Mouse (Mus musculus): ENCODE measurements at regions not wholly inside any gene's neighbourhood (a gene's known extent, or its start where the extent isn't known, plus 50 kb on each side); places are given as distances from the start of the nearest gene placed in this dataset.
A peak's percentile ranks its signal among the peaks of the same experiment; 100 is the strongest.

DNA sequence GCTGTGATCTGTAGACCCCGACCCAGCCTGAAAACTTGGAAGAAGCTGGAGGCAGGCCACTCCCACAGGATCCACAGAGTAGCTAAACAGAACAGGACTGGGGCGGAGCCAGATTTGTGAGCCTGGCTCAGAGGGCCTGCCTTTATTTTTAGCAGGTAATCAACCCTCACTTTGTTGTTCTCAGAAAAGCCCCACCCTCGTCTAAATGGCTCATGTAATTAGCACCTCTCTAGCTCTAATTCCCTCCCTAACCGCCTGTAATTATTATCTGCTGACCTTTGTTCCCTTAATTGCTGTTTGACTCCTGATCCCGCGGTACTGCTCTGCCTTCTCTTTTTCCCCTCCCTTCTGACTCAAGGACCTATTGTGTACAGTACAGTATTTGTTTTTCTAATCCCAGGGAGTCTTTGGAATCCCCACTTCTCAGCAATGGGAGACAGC, 95.6 kb upstream of the Bdnf start:
- ATAC-seq (ENCODE audit: low TSS enrichment): no peak

DNA sequence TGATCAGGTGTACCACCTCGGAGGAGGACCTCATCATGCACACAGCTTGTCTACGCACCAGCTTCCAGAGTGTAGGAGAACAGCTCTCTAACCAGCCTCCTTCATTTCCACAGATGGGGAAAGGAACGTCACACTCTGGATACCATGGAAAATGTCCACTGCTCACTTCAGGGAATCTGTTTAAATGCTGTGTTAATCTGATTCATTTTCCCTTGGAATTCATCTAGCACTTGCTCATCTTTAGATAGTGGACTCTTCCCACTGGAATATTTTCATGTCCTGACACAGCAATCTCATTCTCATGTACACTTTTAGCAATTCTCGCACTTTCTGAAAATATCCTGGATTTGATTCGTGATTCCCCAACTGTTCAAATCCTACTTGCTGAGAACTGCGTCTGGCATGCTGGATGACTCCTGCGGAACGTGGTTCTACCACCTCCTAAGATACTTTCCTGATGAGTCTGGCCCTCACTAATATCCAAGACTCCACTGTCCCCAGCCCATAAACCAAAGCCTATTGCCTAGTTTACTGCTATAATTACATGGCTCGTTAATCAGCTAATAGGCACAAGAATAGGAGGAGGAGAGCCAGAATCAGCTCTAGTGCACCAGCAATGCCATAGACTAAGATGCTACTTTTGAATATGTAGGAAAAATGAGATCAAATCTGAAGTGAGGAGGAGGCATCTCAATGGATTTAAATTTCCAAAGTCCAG, 56.0 kb upstream of the Bdnf start:
- ATAC-seq (ENCODE audit: low TSS enrichment): peak; percentile 78

DNA sequence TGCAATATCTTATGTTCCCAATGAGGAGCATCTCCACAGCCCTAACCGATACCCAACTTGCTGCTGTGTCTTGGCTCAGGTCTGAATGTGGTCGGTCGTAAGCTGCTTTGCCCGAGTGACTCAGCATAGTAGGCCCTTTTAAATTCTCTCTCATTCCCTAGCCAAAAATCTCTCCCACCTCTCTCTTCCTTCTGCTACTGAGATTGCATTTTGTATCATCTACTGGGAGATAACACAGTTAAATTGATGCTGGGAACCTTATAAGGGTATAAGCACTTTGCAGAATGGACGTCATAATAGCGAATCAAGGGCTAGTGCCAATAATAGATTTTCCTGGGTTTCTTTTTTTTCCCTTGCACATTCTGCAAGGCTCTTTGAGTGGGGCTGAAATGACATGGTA, 54.8 kb upstream of the Bdnf start:
- ATAC-seq (ENCODE audit: low TSS enrichment): peak; percentile 76

DNA sequence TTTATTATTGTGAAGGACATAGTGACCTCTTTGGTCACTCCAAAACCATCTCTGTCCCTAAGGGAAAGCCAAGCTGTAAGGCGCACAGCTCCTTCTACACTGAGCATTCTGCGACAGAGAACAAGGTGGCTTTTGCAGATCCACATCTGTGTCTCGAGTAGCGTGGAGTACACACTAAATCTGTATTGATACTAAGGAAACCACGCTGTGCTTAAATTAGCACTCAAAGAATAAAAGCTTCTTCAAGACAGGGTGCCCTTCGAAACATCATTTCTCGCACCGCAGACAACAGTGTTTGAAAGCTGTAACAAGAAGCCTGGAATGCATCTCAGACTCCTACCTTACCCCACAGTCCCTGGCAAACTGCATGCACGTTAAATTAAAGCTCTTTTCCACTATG, 52.9 kb upstream of the Bdnf start:
- no peak for ATAC-seq (ENCODE audit: low TSS enrichment)
